ENCODE assay signal across 8 mouse cellular contexts in the genomic region with DNA sequence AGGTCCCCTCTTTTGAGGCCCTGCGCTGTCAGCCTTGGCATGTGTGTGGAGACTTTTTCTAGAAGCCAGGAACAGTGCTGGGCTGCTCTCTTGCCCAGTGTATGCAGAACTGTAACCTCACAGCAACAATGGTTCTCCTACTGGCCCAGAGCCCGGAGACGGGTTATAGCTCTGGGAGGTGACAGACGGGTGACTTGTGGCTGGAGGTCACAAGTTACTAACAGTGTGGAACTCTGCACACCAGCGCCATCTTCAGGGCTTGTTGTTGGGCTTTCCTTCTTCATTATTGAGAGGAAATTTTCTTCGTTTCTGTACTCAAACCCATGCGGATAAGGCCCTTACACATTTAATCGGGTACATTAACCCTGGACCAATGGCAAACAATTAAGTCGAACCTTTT. TPM values are rescaled to one million over a fixed set of nuclear protein-coding genes. Genes with fewer than 3 reads are reported as not detected.
DNase-seq lines count a peak whose midpoint lies in the region; ATAC-seq and TF ChIP-seq lines count a peak whose summit lies in the region.

No protein-coding gene starts in this region.

- TF ChIP-seq EP300 in lung, postnatal 0 days (IDR thresholded peaks at IDR 0.05) = no peak

- H3K27me3 ChIP-seq in midbrain, postnatal 0 days (ENCODE audit: insufficient read depth, low read length) = no peaks in the 10 kb centered on the region
- no peaks in the 10 kb centered on the region for H3K27me3 ChIP-seq in midbrain, embryonic 10.5 days (ENCODE audit: low read depth, poor library complexity, severe bottlenecking)
- H3K27me3 ChIP-seq in lung, postnatal 0 days (replicated peaks; ENCODE audit: insufficient read depth, low read length) = no peaks in the 10 kb centered on the region

- no peak overlapping the region for H3K27ac ChIP-seq in midbrain, postnatal 0 days (ENCODE audit: low read depth, low read length)
- H3K27ac ChIP-seq in midbrain, embryonic 10.5 days (replicated peaks) = no peak overlapping the region
- no peak overlapping the region for H3K27ac ChIP-seq in lung, postnatal 0 days (ENCODE audit: low read length)

- no peak for ATAC-seq in midbrain, postnatal 0 days (ENCODE audit: low FRiP score)
- ATAC-seq in lung, postnatal 0 days = peak; percentile 37; the same call in 1 of the 2 replicates
- no peak for ATAC-seq in inflammation-experienced regulatory T-cells, adult 6 months

- peak; percentile 64 for DNase-seq in embryo, embryonic 10 days (ENCODE audit: low spot score)
- no peak for DNase-seq in embryo, embryonic 9.5 days (ENCODE audit: extremely low spot score)
- DNase-seq in midbrain, postnatal 0 days (ENCODE audit: low spot score) = peak; percentile 75
- DNase-seq in midbrain, embryonic 10.5 days (ENCODE audit: low spot score) = no peak
- peak; percentile 55 for DNase-seq in embryo, embryonic 11 days
- DNase-seq in lung, postnatal 0 days (ENCODE audit: low spot score) = peak; percentile 85
- no peak for DNase-seq in cerebellum, adult 9-11 months

- H3K4me2 ChIP-seq in midbrain, postnatal 0 days (ENCODE audit: low read depth, low read length, poor library complexity, severe bottlenecking) = no peak overlapping the region
- no peak overlapping the region for H3K4me2 ChIP-seq in lung, postnatal 0 days (replicated peaks; ENCODE audit: low read depth, low read length)

- no peak overlapping the region for H3K9ac ChIP-seq in midbrain, postnatal 0 days (replicated peaks; ENCODE audit: low read length, poor library complexity, severe bottlenecking)
- H3K9ac ChIP-seq in lung, postnatal 0 days (replicated peaks; ENCODE audit: low read depth) = no peak overlapping the region

- H3K9me3 ChIP-seq in midbrain, postnatal 0 days (ENCODE audit: low read length) = no peaks in the 10 kb centered on the region
- H3K9me3 ChIP-seq in midbrain, embryonic 10.5 days (replicated peaks) = no peaks in the 10 kb centered on the region
- H3K9me3 ChIP-seq in lung, postnatal 0 days (ENCODE audit: low read length) = no peaks in the 10 kb centered on the region

- no peak overlapping the region for H3K4me3 ChIP-seq in midbrain, postnatal 0 days (ENCODE audit: low read depth, low read length)
- H3K4me3 ChIP-seq in midbrain, embryonic 10.5 days = no peak overlapping the region
- H3K4me3 ChIP-seq in lung, postnatal 0 days (ENCODE audit: low read depth, low read length) = no peak overlapping the region

- peaks cover 10% of the 10 kb centered on the region; the same call in 1 of the 2 replicates for H3K4me1 ChIP-seq in midbrain, postnatal 0 days (ENCODE audit: insufficient read depth, low read length)
- peaks cover 21% of the 10 kb centered on the region for H3K4me1 ChIP-seq in midbrain, embryonic 10.5 days
- H3K4me1 ChIP-seq in lung, postnatal 0 days (ENCODE audit: insufficient read depth, low read depth, low read length) = peaks cover 13% of the 10 kb centered on the region

- H3K36me3 ChIP-seq in midbrain, postnatal 0 days (ENCODE audit: insufficient read depth, low read length) = peaks cover 15% of the 10 kb centered on the region
- H3K36me3 ChIP-seq in midbrain, embryonic 10.5 days = peaks cover 60% of the 10 kb centered on the region
- H3K36me3 ChIP-seq in lung, postnatal 0 days (ENCODE audit: insufficient read depth, low read length) = no peaks in the 10 kb centered on the region

- TF ChIP-seq CTCF in midbrain, postnatal 0 days (IDR thresholded peaks at IDR 0.05) = peak; percentile 64
- TF ChIP-seq CTCF in lung, postnatal 0 days (IDR thresholded peaks at IDR 0.05) = peak; percentile 69

- WGBS in midbrain, postnatal 0 days = 63% methylated on average over 9 of the region's 9 CpGs
- 65% methylated on average over 9 of the region's 9 CpGs for WGBS in midbrain, embryonic 10.5 days
- 40% methylated on average over 9 of the region's 9 CpGs for WGBS in lung, postnatal 0 days

RNA-seq across cellular contexts. Expression of a gene that starts 11.5 kb away (rescaled TPM):
- 85.1 and 86.5 TPM in 2 replicates for total RNA-seq in midbrain, postnatal 0 days (2014; rRNA removed)
- 88.9 and 90.2 TPM in 2 replicates for polyA plus RNA-seq in midbrain, postnatal 0 days (2015; fragmentation: Nextera tagmentation; extraction: Ambion mirVana)
- polyA plus RNA-seq in midbrain, embryonic 10.5 days (2016; fragmentation: Nextera tagmentation; extraction: Ambion mirVana) = 10.7 and 14.8 TPM in 2 replicates
- 0.57 and 0.63 TPM in 2 replicates for polyA plus RNA-seq in lung, postnatal 0 days (2015; fragmentation: Nextera tagmentation; extraction: Ambion mirVana)
- polyA plus RNA-seq in inflammation-experienced regulatory T-cells, adult 6 months (2017; shearing (Covaris generic)) = 1 to 10 TPM in 2 of 3 experiments, under 1 TPM in 1; 0.59 to 2.4 (median 1.7) TPM

RNA-seq across cellular contexts. Expression of a gene that starts 14.5 kb away (rescaled TPM):
- total RNA-seq in midbrain, postnatal 0 days (2014; rRNA removed) = 70.3 and 77.9 TPM in 2 replicates
- 95.7 and 103 TPM in 2 replicates for polyA plus RNA-seq in midbrain, postnatal 0 days (2015; fragmentation: Nextera tagmentation; extraction: Ambion mirVana)
- polyA plus RNA-seq in midbrain, embryonic 10.5 days (2016; fragmentation: Nextera tagmentation; extraction: Ambion mirVana) = 205 and 232 TPM in 2 replicates
- polyA plus RNA-seq in lung, postnatal 0 days (2015; fragmentation: Nextera tagmentation; extraction: Ambion mirVana) = 39.7 and 44.5 TPM in 2 replicates
- 100 to 1,000 TPM in 1 of 3 experiments, 10 to 100 TPM in 2; 59.0 to 107 (median 62.4) TPM for polyA plus RNA-seq in inflammation-experienced regulatory T-cells, adult 6 months (2017; shearing (Covaris generic))

RNA-seq across cellular contexts. Expression of a gene that starts 19.1 kb away (rescaled TPM):
- 120 and 128 TPM in 2 replicates for total RNA-seq in midbrain, postnatal 0 days (2014; rRNA removed)
- polyA plus RNA-seq in midbrain, postnatal 0 days (2015; fragmentation: Nextera tagmentation; extraction: Ambion mirVana) = 146 and 152 TPM in 2 replicates
- 62.8 and 67.9 TPM in 2 replicates for polyA plus RNA-seq in midbrain, embryonic 10.5 days (2016; fragmentation: Nextera tagmentation; extraction: Ambion mirVana)
- polyA plus RNA-seq in lung, postnatal 0 days (2015; fragmentation: Nextera tagmentation; extraction: Ambion mirVana) = 105 and 109 TPM in 2 replicates
- 100 to 1,000 TPM; 120 to 122 (median 120) TPM for polyA plus RNA-seq in inflammation-experienced regulatory T-cells, adult 6 months (2017; shearing (Covaris generic))

Comparison
In these comparisons a context has a peak if more than half of its experiments do, and no peak if none do; other contexts are left out.
1. DNase-seq: peak in embryo, embryonic 10 days (single experiment), midbrain, postnatal 0 days (single experiment), embryo, embryonic 11 days (single experiment) and lung, postnatal 0 days (single experiment); none in embryo, embryonic 9.5 days (single experiment), midbrain, embryonic 10.5 days (single experiment) and cerebellum, adult 9-11 months (single experiment).